Mouse (Mus musculus) lung, postnatal 0 days (tissue): ENCODE results near the gene Tmem117. TPM values are rescaled to one million over a fixed set of nuclear protein-coding genes. Genes with fewer than 3 reads are reported as not detected.

Experiments used
- ATAC-seq: fragments of 200-750 bp; cut with Nextera tagmentation; 2 replicates; pipeline ENCODE4 v1.8.0; 2017; ENCODE audit warnings: moderate library complexity
- DNase-seq: peaks from one replicate; pipeline ENCODE4 v3.0.0-alpha.2; 2016; ENCODE audit warnings: low spot score
- H3K27ac ChIP-seq: fragments of 300-500 bp; sonication (generic); 2 replicates; pipeline ENCODE4 v1.5.1; 2014; ENCODE audit warnings: antibody characterized with exemption, mild to moderate bottlenecking, low read length, mixed read lengths
- H3K27me3 ChIP-seq: fragments of 300-500 bp; sonication (generic); replicated peaks from 2 replicates; pipeline ENCODE4 v1.6.1; 2014; ENCODE audit warnings: low read length, mixed read lengths; ENCODE audit not compliant: insufficient read depth
- H3K36me3 ChIP-seq: fragments of 300-500 bp; sonication (generic); 2 replicates; pipeline ENCODE4 v1.6.1; 2014; ENCODE audit warnings: low read length, mixed read lengths; ENCODE audit not compliant: insufficient read depth
- H3K4me1 ChIP-seq: fragments of 300-500 bp; sonication (generic); 2 replicates; pipeline ENCODE4 v1.6.1; 2014; ENCODE audit warnings: antibody characterized with exemption, low read depth, low read length, mixed read lengths; ENCODE audit not compliant: insufficient read depth
- H3K4me2 ChIP-seq: fragments of 300-500 bp; sonication (generic); replicated peaks from 2 replicates; pipeline ENCODE4 v1.6.1; 2014; ENCODE audit warnings: low read depth, mild to moderate bottlenecking, low read length, moderate library complexity, mixed read lengths
- H3K4me3 ChIP-seq: fragments of 300-500 bp; sonication (generic); 2 replicates; pipeline ENCODE4 v1.5.1; 2014; ENCODE audit warnings: low read depth, low read length
- H3K9ac ChIP-seq: fragments of 300-500 bp; sonication (generic); replicated peaks from 2 replicates; pipeline ENCODE4 v1.6.1; 2014; ENCODE audit warnings: low read depth, mild to moderate bottlenecking
- H3K9me3 ChIP-seq: fragments of 300-500 bp; sonication (generic); 2 replicates; pipeline ENCODE4 v1.6.1; 2016; ENCODE audit warnings: low read length, mixed read lengths
- CTCF ChIP-seq: IDR thresholded peaks from 2 replicates; pipeline ENCODE4 v1.5.1; 2016; ENCODE audit warnings: antibody characterized with exemption, mild to moderate bottlenecking
- EP300 ChIP-seq: IDR thresholded peaks from 2 replicates; pipeline ENCODE4 v1.6.1; 2016; ENCODE audit warnings: antibody characterized with exemption, mild to moderate bottlenecking, control low read depth
- WGBS: fragments of 180-500 bp; shearing (Covaris S2); extraction: QIAGEN DNeasy Blood & Tissue Kit; methylation state at CpG from one replicate; pipeline ENCODE4 v1.1.7; 2014; 5-methylcytosine and 5-hydroxymethylcytosine counted together
- polyA plus RNA-seq: library from polyadenylated mRNA; unstranded; fragments of >200 nt; fragmentation: Nextera tagmentation; extraction: Ambion mirVana; gene quantifications from 2 replicates; pipeline ENCODE4 v1.2.1, GENCODE M21; 2015

The Tmem117 gene
- polyA plus RNA-seq, 1 experiment from 2014 or later: 3.3 TPM

- no peak for DNase-seq
- Histone ChIP-seq H3K4me1 (no peaks in the 10 kb centered on the region), H3K9ac (no peak overlapping the region), H3K27me3 (no peaks in the 10 kb centered on the region), H3K27ac (no peak overlapping the region), H3K9me3 (no peaks in the 10 kb centered on the region), H3K36me3 (no peaks in the 10 kb centered on the region), H3K4me2 (no peak overlapping the region), H3K4me3 (no peak overlapping the region)
- TF ChIP-seq CTCF: no peak
- TF ChIP-seq EP300: no peak
- no peak for ATAC-seq
- 78% methylated on average over 5 of the region's 5 CpGs for WGBS
Observed at GRCm38 (mm10) chr15:94927986-94928385, 299.0 kb downstream of the Tmem117 start.

GRCm38 (mm10) chr15:94930743-94931142 is 301.7 kb downstream of the Tmem117 start:
- Histone ChIP-seq H3K4me2 (no peak overlapping the region), H3K27ac (no peak overlapping the region), H3K36me3 (no peaks in the 10 kb centered on the region), H3K4me1 (no peaks in the 10 kb centered on the region), H3K9me3 (no peaks in the 10 kb centered on the region), H3K9ac (no peak overlapping the region), H3K27me3 (no peaks in the 10 kb centered on the region), H3K4me3 (no peak overlapping the region)
- DNase-seq (no peak), ATAC-seq (no peak)
- TF ChIP-seq CTCF (no peak), EP300 (no peak)
- 41% methylated on average over 3 of the region's 3 CpGs for WGBS

GRCm38 (mm10) chr15:94933044-94933443 is 304.0 kb downstream of the Tmem117 start:
- TF ChIP-seq CTCF: no peak
- TF ChIP-seq EP300: no peak
- no peak overlapping the region for H3K4me3 ChIP-seq

GRCm38 (mm10) chr15:94933480-94933879 is 304.4 kb downstream of the Tmem117 start:
- Histone ChIP-seq H3K4me2 (no peak overlapping the region), H3K36me3 (no peaks in the 10 kb centered on the region), H3K4me1 (no peaks in the 10 kb centered on the region), H3K9me3 (no peaks in the 10 kb centered on the region), H3K27me3 (no peaks in the 10 kb centered on the region), H3K27ac (no peak overlapping the region), H3K4me3 (no peak overlapping the region), H3K9ac (no peak overlapping the region)
- no peak for ATAC-seq
- TF ChIP-seq EP300: no peak
- TF ChIP-seq CTCF: no peak
- WGBS: 37% methylated on average over 3 of the region's 3 CpGs
- no peak for DNase-seq

More at GRCm38 (mm10) chr15:94933044-94933443, 304.0 kb downstream of the Tmem117 start:
- no peaks in the 10 kb centered on the region for H3K36me3 ChIP-seq
- no peaks in the 10 kb centered on the region for H3K9me3 ChIP-seq
- H3K9ac ChIP-seq: no peak overlapping the region
- no peaks in the 10 kb centered on the region for H3K4me1 ChIP-seq
- H3K27ac ChIP-seq: no peak overlapping the region
- WGBS: 71% methylated on average over 4 of the region's 4 CpGs
- H3K4me2 ChIP-seq: no peak overlapping the region
- no peak for ATAC-seq
- H3K27me3 ChIP-seq: no peaks in the 10 kb centered on the region
- DNase-seq: no peak

- no peak for ATAC-seq
- H3K4me1 ChIP-seq: no peaks in the 10 kb centered on the region
- H3K4me3 ChIP-seq: no peak overlapping the region
- H3K27ac ChIP-seq: no peak overlapping the region
- DNase-seq: no peak
- H3K4me2 ChIP-seq: no peak overlapping the region
- H3K36me3 ChIP-seq: no peaks in the 10 kb centered on the region
- no peaks in the 10 kb centered on the region for H3K27me3 ChIP-seq
- no peak for TF ChIP-seq EP300
- no peak for TF ChIP-seq CTCF
- WGBS: 82% methylated on average over 3 of the region's 3 CpGs
- no peaks in the 10 kb centered on the region for H3K9me3 ChIP-seq
- no peak overlapping the region for H3K9ac ChIP-seq
Observed at GRCm38 (mm10) chr15:94941954-94942353, 312.9 kb downstream of the Tmem117 start.

- Histone ChIP-seq H3K9ac (no peak overlapping the region), H3K4me1 (no peaks in the 10 kb centered on the region), H3K4me2 (no peak overlapping the region), H3K27ac (no peak overlapping the region), H3K36me3 (no peaks in the 10 kb centered on the region), H3K4me3 (no peak overlapping the region), H3K27me3 (no peaks in the 10 kb centered on the region), H3K9me3 (no peaks in the 10 kb centered on the region)
- TF ChIP-seq CTCF (no peak), EP300 (no peak)
- DNase-seq (no peak), ATAC-seq (no peak)
- 79% methylated on average over 1 of the region's 1 CpGs for WGBS
Observed at GRCm38 (mm10) chr15:94942465-94942864, 313.4 kb downstream of the Tmem117 start.

DNA sequence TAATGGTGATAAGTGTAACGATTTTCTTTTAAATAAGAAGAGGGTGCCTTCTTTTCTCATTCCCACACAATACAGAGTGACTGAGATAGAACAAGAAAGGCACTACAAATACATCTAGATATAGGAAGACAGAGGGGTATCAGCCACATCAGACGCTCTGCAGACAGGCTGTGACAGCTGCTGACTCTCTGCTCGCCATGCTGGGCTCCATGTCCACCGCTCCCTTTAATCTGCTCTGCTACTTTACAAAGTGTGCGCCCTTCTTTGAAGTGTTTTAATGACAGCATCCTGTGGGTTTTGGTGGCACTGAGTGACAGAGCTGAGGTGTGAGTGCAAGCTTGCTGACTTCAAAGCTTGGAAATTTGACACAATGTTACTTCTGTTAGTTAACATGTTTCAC is 314.9 kb downstream of the Tmem117 start:
- H3K4me1 ChIP-seq: no peaks in the 10 kb centered on the region
- H3K27me3 ChIP-seq: no peaks in the 10 kb centered on the region
- no peaks in the 10 kb centered on the region for H3K9me3 ChIP-seq
- no peak overlapping the region for H3K9ac ChIP-seq
- no peak overlapping the region for H3K27ac ChIP-seq
- TF ChIP-seq CTCF (no peak), EP300 (no peak)
- no peak for DNase-seq
- H3K4me3 ChIP-seq: no peak overlapping the region
- 38% methylated on average over 5 of the region's 5 CpGs for WGBS
- no peaks in the 10 kb centered on the region for H3K36me3 ChIP-seq
- no peak overlapping the region for H3K4me2 ChIP-seq
- no peak for ATAC-seq
